Mouse (Mus musculus) mature B cell (primary cell): ENCODE measurements around the gene Ttf2.

Experiments
- in situ Hi-C: fragments of 300-500 bp; cut with MboI; formaldehyde crosslinking; loops from 2 replicates; pipeline ENCODE4 v1.14.3; 2019

Ttf2 gene

GRCm38 (mm10) chr3:100979290-100979689 lies 9.8 kb upstream of the Ttf2 start:
- in situ Hi-C loops, result loop anchor here (10.0 kb wide), 1 partner anchor 486 kb away; no protein-coding TSS in a partner anchor

DNA sequence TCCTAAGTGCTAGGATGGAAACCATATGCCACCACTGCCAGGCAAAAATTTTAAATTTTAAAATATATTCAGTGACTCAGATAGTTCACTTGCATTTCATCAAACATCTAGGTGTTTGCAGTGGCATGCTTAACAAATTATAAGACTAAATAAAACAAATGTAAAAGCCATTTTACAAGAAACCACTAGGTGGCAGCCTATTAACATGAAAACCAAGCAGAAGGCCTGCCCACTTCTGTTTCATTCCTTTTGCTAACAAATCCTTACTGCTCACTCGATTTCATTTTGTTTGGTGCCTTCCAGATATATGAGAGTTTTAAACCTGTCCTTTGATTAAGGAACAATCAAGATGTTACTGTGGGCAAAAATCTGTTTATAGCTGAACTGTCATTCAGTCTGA lies 4.4 kb upstream of the Ttf2 start:
- in situ Hi-C loops, result loop anchor here (5.0 to 25.0 kb wide), 3 partner anchors 318 to 838 kb away; no protein-coding TSS in a partner anchor

DNA sequence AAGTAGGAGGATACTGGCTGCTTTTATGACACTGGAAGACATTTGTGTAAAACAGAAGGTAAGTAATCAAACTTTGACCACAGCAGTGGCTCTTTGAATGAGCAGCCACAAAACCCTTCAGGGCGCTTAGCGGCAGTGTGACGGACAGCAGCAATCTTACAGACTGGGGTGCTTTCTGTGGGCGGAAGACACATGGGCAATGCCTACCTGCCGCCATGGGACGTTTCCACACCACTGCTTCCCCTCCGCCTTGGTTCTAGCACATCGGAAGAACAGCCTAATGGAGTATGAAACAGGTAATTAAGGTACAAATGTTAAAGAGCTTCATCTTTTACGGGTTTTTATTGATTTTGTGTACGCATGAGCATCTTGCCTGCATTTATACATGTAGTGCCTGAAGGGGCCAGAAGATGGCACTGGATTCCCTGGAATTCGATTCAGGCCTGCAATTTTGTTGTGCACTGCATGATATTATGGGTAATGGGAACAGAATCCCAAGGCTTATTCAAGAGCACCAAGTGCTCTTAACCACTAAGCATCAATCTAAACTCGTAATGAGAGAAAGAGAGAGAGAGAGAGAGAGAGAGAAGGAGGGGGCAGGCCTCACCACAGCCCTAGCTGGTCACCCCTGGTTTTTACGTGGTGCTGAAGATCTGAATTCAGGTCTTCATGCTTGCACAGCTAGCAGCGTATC lies 5.5 kb downstream of the Ttf2 start:
- in situ Hi-C loops, result loop anchor here (25.0 kb wide), 1 partner anchor 848 kb away; no protein-coding TSS in a partner anchor

GRCm38 (mm10) chr3:100961501-100961900 lies 8.0 kb downstream of the Ttf2 start:
- in situ Hi-C loops, result loop anchor here (25.0 kb wide), 1 partner anchor 851 kb away; no protein-coding TSS in a partner anchor

- in situ Hi-C loops, result loop anchor here (25.0 kb wide), 1 partner anchor 851 kb away; no protein-coding TSS in a partner anchor
Measured at GRCm38 (mm10) chr3:100961007-100961406, 8.5 kb downstream of the Ttf2 start.

GRCm38 (mm10) chr3:100954616-100955015 lies 14.8 kb downstream of the Ttf2 start:
- in situ Hi-C loops, result loop anchor here (25.0 kb wide), 1 partner anchor 858 kb away; no protein-coding TSS in a partner anchor

DNA sequence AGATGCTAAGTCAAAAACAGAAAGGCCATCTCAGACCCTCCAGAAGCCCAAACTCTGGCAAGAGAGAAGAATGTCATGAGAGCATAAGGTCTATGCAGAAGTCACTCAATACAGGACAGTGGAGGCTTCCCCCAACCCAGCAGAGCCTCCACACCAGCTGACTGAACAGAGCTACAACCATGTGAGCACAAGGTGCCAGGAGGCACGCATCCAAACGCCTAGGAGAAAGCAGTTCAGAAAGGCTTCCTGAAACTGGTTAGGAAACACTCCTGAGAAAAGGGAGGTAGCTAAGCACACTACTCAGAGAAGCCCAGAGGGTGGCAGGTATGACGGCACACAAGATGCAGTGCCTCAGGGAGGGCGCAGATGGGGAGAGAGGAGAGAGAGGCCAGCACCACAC lies 17.9 kb downstream of the Ttf2 start:
- in situ Hi-C loops, result loop anchor here (25.0 kb wide), 1 partner anchor 861 kb away; no protein-coding TSS in a partner anchor

DNA sequence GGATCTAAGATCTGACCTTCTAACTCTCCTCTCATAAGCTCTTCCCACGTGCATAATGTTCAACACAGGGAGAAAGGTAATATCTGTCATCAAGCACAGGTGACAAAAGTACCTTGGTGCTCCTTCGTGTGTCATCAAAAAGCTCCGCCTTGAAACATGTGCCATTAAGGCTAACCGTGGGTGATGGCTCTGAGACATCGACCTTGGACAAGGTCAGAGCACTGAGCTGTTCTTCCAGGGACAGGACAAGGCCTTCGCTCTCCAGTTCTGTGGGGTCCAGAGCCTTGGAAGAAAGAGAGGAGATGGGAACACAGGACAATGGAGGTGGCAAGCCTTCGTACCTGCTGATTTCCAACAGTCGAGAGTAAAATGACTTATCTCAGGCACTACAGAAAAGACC lies 22.2 kb downstream of the Ttf2 start:
- in situ Hi-C loops, result no loop called here

DNA sequence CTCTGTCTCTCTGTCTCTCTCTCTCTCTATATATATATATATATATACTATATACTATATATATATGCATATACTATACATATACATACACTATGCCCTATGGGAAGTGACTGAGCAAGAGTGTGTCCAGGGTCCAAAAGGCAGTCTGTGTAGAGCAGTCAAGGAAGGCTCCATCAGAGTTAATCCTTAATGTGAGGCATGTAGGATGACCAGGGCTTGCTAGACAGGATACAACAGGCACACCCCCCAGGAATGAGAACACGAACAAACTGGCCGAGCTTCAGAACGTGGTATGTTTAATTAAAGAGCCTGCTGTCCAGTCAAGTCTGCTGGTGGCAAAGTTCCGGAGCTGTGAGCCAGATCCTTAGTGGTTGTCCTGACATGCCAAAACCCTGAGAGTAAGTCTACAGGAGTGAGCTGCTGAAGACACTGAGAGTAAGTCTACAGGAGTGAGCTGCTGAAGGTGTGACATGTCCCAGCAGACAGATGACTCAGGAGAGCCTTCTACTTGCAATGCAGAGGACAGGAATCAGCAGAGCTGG lies 28.9 kb downstream of the Ttf2 start:
- in situ Hi-C loops, result no loop called here

DNA sequence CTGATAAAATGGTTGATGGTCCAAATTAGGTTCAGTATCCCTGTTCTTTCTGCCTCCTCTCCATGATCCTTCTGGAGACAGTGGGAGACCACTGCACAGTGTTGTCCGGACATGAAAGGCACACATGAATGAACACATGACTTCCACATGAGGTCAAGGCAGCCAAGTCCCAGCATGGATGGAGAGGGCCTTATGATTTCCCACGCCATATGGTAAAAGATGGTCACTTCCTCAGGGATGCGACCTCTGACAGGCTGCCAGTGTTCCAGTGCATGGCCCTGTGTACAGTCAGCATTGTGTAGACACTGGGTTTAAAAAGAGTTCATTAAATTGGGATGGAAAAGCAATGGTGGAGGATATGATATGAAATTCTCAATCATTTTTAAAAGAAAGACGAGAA lies 31.3 kb downstream of the Ttf2 start:
- in situ Hi-C loops, result no loop called here

GRCm38 (mm10) chr3:100936201-100936600 lies 33.3 kb downstream of the Ttf2 start:
- in situ Hi-C loops, result no loop called here

DNA sequence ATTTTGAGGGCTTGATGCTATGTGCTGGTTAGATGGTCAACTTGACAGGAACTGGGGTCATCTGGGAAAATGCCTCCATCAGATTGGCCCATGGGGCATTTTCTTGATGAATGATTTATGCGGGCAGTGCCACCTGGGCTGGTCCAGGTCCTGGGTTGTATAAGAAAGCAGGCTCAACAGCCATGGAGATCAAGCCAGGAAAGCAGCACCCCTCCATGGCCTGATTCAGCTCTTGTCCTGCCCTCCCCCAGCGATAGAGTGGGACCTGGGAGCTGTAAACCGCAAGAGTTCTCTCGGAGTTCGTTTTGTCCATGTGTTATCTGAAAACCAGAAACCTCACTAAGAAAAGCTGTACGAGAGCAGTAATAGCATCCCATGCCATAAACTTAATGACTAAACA lies 33.9 kb downstream of the Ttf2 start:
- in situ Hi-C loops, result no loop called here

- in situ Hi-C loops, result no loop called here
Measured at GRCm38 (mm10) chr3:100932077-100932944, 37.2 kb downstream of the Ttf2 start.

GRCm38 (mm10) chr3:100931332-100932076 lies 38.0 kb downstream of the Ttf2 start:
- in situ Hi-C loops, result no loop called here

GRCm38 (mm10) chr3:100925176-100925575 lies 44.3 kb downstream of the Ttf2 start:
- in situ Hi-C loops, result no loop called here

DNA sequence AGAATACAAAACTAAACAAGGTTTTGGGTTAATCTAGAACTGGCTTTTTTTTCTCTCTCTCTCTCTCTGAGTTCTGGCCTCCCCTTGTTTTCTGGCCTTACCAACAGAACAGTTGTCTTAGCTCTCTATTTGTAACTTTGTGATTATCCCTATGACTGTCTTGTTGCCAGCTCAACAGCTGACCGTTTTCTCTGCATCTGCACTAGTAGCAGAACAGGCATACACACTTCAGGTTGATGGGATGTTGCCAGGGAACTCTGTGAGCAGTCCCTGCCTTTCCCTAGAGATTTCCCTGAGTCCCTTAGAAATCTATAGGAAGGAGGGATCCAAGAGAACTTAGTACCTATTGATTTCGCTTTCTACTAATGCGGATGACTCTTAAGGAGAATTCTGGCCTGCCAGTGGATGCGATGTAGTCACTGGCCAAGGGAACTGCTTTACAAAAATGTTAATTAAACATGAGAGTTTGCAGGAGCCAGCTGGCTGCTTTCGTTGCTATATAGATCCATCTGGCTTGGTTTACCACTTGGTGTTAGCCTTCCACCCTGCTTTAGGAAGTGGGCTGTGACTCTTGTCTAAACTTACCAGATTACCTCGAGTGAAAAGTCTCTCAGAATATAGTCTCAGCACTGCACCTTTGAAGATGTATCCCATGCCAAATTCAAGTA lies 45.3 kb downstream of the Ttf2 start:
- in situ Hi-C loops, result no loop called here

DNA sequence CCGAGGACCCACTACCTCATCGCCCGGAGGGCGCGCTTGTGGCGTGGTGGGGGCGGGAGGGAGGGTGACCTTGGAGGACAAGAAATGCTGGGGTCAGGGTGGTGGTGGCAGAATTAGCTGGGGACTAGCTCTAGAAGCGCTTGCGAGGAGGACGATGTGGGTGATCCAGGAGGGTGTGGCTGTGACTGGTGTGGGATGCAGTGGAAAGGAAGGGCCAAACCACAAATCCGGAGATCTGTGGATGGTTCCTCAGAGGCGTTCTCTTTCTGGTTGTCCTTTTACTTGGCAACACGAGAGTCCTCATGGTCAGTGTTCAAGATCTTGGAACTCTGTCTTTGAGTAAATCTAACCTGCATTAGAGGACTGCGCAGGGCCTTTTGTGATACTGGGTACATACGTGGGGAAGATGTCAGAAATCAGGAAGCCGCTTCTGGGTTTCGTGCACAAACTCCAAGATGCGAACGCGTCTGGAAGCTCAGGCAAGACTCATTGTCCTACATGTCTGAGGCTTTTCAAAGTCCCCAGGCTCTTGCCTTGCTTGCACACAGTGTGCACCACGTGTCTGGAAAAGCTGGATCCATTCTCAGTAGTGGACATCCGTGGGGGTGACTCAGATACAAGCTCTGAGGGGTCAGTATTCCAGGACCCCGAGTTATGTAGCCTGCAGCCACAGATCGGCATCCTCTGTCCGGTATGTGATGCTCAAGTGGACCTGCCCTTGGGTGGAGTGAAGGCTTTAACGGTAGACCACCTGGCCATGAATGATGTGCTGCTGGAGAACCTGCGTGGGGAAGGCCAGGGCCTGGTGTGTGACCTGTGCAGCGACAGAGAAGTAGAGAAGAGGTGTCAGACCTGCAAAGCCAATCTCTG lies 46.7 kb downstream of the Ttf2 start:
- in situ Hi-C loops, result no loop called here

GRCm38 (mm10) chr3:100921825-100922505 lies 47.5 kb downstream of the Ttf2 start, which contains the start of gene Trim45:
Gene Trim45 (plus strand): TSS chr3:100922202.
- in situ Hi-C loops, result no loop called here

- in situ Hi-C loops, result no loop called here
Measured at GRCm38 (mm10) chr3:100920611-100921140, 48.8 kb downstream of the Ttf2 start.
